Mouse (Mus musculus): ENCODE measurements around the gene Sash1. TPM values are rescaled to one million over a fixed set of nuclear protein-coding genes. Genes with fewer than 3 reads are reported as not detected.

Sash1 gene
- polyA plus RNA-seq, 1 experiment from 2014 or later = 1.7 TPM

GRCm38 (mm10) chr10:8813984-8814578 lies 71.8 kb downstream of the Sash1 start:
- WGBS = 58% methylated on average over 18 of the region's 18 CpGs
- no peak overlapping the region for H3K27ac ChIP-seq (ENCODE audit: low read depth, low read length)
- H3K4me2 ChIP-seq = no peak overlapping the region
- H3K27me3 ChIP-seq (replicated peaks; ENCODE audit: control insufficient read depth, insufficient read depth, low read length) = no peaks in the 10 kb centered on the region
- no peak for DNase-seq (ENCODE audit: low spot score)
- H3K36me3 ChIP-seq (ENCODE audit: control insufficient read depth, insufficient read depth, low read length) = no peaks in the 10 kb centered on the region
- H3K4me3 ChIP-seq (ENCODE audit: low read depth, low read length) = no peak overlapping the region
- H3K9me3 ChIP-seq (ENCODE audit: control insufficient read depth, low read length) = no peaks in the 10 kb centered on the region
- no peaks in the 10 kb centered on the region for H3K4me1 ChIP-seq (replicated peaks; ENCODE audit: control insufficient read depth, insufficient read depth, low read length)
- no peak for ATAC-seq (replicated peaks; ENCODE audit: low FRiP score)
- no peak overlapping the region for H3K9ac ChIP-seq (ENCODE audit: low read depth, low read length)

GRCm38 (mm10) chr10:8813259-8813658 lies 72.6 kb downstream of the Sash1 start:
- H3K27ac ChIP-seq (ENCODE audit: low read depth, low read length) = no peak overlapping the region
- no peak for ATAC-seq (replicated peaks; ENCODE audit: low FRiP score)
- no peaks in the 10 kb centered on the region for H3K9me3 ChIP-seq (ENCODE audit: control insufficient read depth, low read length)
- H3K36me3 ChIP-seq (ENCODE audit: control insufficient read depth, insufficient read depth, low read length) = no peaks in the 10 kb centered on the region
- 94% methylated on average over 14 of the region's 14 CpGs for WGBS
- H3K9ac ChIP-seq (ENCODE audit: low read depth, low read length) = no peak overlapping the region
- no peaks in the 10 kb centered on the region for H3K27me3 ChIP-seq (replicated peaks; ENCODE audit: control insufficient read depth, insufficient read depth, low read length)
- no peak for DNase-seq (ENCODE audit: low spot score)
- H3K4me1 ChIP-seq (replicated peaks; ENCODE audit: control insufficient read depth, insufficient read depth, low read length) = no peaks in the 10 kb centered on the region
- H3K4me3 ChIP-seq (ENCODE audit: low read depth, low read length) = no peak overlapping the region
- H3K4me2 ChIP-seq = no peak overlapping the region

- WGBS = 84% methylated on average over 8 of the region's 8 CpGs
- H3K4me2 ChIP-seq = no peak overlapping the region
- H3K9me3 ChIP-seq (ENCODE audit: control insufficient read depth, low read length) = no peaks in the 10 kb centered on the region
- H3K4me3 ChIP-seq (ENCODE audit: low read depth, low read length) = no peak overlapping the region
- H3K36me3 ChIP-seq (ENCODE audit: control insufficient read depth, insufficient read depth, low read length) = no peaks in the 10 kb centered on the region
- ATAC-seq (replicated peaks; ENCODE audit: low FRiP score) = no peak
- H3K27me3 ChIP-seq (replicated peaks; ENCODE audit: control insufficient read depth, insufficient read depth, low read length) = no peaks in the 10 kb centered on the region
- H3K4me1 ChIP-seq (replicated peaks; ENCODE audit: control insufficient read depth, insufficient read depth, low read length) = no peaks in the 10 kb centered on the region
- H3K9ac ChIP-seq (ENCODE audit: low read depth, low read length) = no peak overlapping the region
- no peak overlapping the region for H3K27ac ChIP-seq (ENCODE audit: low read depth, low read length)
- DNase-seq (ENCODE audit: low spot score) = no peak
These were observed 73.1 kb downstream of the Sash1 start for GRCm38 (mm10) chr10:8812807-8813206.

- no peak for ATAC-seq (replicated peaks; ENCODE audit: low FRiP score)
- Histone ChIP-seq H3K27me3 (replicated peaks; ENCODE audit: control insufficient read depth, insufficient read depth, low read length) (no peaks in the 10 kb centered on the region), H3K9ac (ENCODE audit: low read depth, low read length) (no peak overlapping the region), H3K4me1 (replicated peaks; ENCODE audit: control insufficient read depth, insufficient read depth, low read length) (no peaks in the 10 kb centered on the region), H3K4me3 (ENCODE audit: low read depth, low read length) (no peak overlapping the region), H3K9me3 (ENCODE audit: control insufficient read depth, low read length) (no peaks in the 10 kb centered on the region), H3K27ac (ENCODE audit: low read depth, low read length) (no peak overlapping the region), H3K4me2 (no peak overlapping the region), H3K36me3 (ENCODE audit: control insufficient read depth, insufficient read depth, low read length) (no peaks in the 10 kb centered on the region)
- no peak for DNase-seq (ENCODE audit: low spot score)
- 83% methylated on average over 4 of the region's 4 CpGs for WGBS
These were observed 74.4 kb downstream of the Sash1 start for GRCm38 (mm10) chr10:8811261-8812039.

GRCm38 (mm10) chr10:8810496-8810895 lies 75.4 kb downstream of the Sash1 start:
- ATAC-seq (replicated peaks; ENCODE audit: low FRiP score) = no peak
- Histone ChIP-seq H3K4me1 (replicated peaks; ENCODE audit: control insufficient read depth, insufficient read depth, low read length) (no peaks in the 10 kb centered on the region), H3K9ac (ENCODE audit: low read depth, low read length) (no peak overlapping the region), H3K27ac (ENCODE audit: low read depth, low read length) (no peak overlapping the region), H3K27me3 (replicated peaks; ENCODE audit: control insufficient read depth, insufficient read depth, low read length) (no peaks in the 10 kb centered on the region), H3K36me3 (ENCODE audit: control insufficient read depth, insufficient read depth, low read length) (no peaks in the 10 kb centered on the region), H3K9me3 (ENCODE audit: control insufficient read depth, low read length) (no peaks in the 10 kb centered on the region), H3K4me3 (ENCODE audit: low read depth, low read length) (no peak overlapping the region), H3K4me2 (no peak overlapping the region)
- 82% methylated on average over 7 of the region's 7 CpGs for WGBS
- no peak for DNase-seq (ENCODE audit: low spot score)

- H3K9ac ChIP-seq (ENCODE audit: low read depth, low read length) = no peak overlapping the region
- 83% methylated on average over 10 of the region's 10 CpGs for WGBS
- no peak for ATAC-seq (replicated peaks; ENCODE audit: low FRiP score)
These were observed 77.5 kb downstream of the Sash1 start for GRCm38 (mm10) chr10:8808383-8808782.

GRCm38 (mm10) chr10:8807581-8807980 lies 78.3 kb downstream of the Sash1 start:
- WGBS = 84% methylated on average over 9 of the region's 9 CpGs
- Histone ChIP-seq H3K4me1 (replicated peaks; ENCODE audit: control insufficient read depth, insufficient read depth, low read length) (peaks cover 8% of the 10 kb centered on the region), H3K4me2 (no peak overlapping the region), H3K27me3 (replicated peaks; ENCODE audit: control insufficient read depth, insufficient read depth, low read length) (no peaks in the 10 kb centered on the region), H3K9me3 (ENCODE audit: control insufficient read depth, low read length) (no peaks in the 10 kb centered on the region), H3K9ac (ENCODE audit: low read depth, low read length) (no peak overlapping the region), H3K4me3 (ENCODE audit: low read depth, low read length) (no peak overlapping the region), H3K36me3 (ENCODE audit: control insufficient read depth, insufficient read depth, low read length) (no peaks in the 10 kb centered on the region), H3K27ac (ENCODE audit: low read depth, low read length) (no peak overlapping the region)
- no peak for ATAC-seq (replicated peaks; ENCODE audit: low FRiP score)
- DNase-seq (ENCODE audit: low spot score) = no peak

More at GRCm38 (mm10) chr10:8808383-8808782, 77.5 kb downstream of the Sash1 start:
- no peaks in the 10 kb centered on the region for H3K9me3 ChIP-seq (ENCODE audit: control insufficient read depth, low read length)
- DNase-seq (ENCODE audit: low spot score) = no peak
- H3K27ac ChIP-seq (ENCODE audit: low read depth, low read length) = no peak overlapping the region
- H3K27me3 ChIP-seq (replicated peaks; ENCODE audit: control insufficient read depth, insufficient read depth, low read length) = no peaks in the 10 kb centered on the region
- H3K36me3 ChIP-seq (ENCODE audit: control insufficient read depth, insufficient read depth, low read length) = no peaks in the 10 kb centered on the region
- H3K4me2 ChIP-seq = no peak overlapping the region
- H3K4me3 ChIP-seq (ENCODE audit: low read depth, low read length) = no peak overlapping the region
- peaks cover 8% of the 10 kb centered on the region for H3K4me1 ChIP-seq (replicated peaks; ENCODE audit: control insufficient read depth, insufficient read depth, low read length)

- WGBS = 75% methylated on average over 3 of the region's 3 CpGs
- H3K27me3 ChIP-seq (replicated peaks; ENCODE audit: control insufficient read depth, insufficient read depth, low read length) = no peaks in the 10 kb centered on the region
- H3K27ac ChIP-seq (ENCODE audit: low read depth, low read length) = no peak overlapping the region
- DNase-seq (ENCODE audit: low spot score) (no peak), ATAC-seq (replicated peaks; ENCODE audit: low FRiP score) (no peak)
- no peak overlapping the region for H3K4me3 ChIP-seq (ENCODE audit: low read depth, low read length)
- no peak overlapping the region for H3K4me2 ChIP-seq
- peaks cover 19% of the 10 kb centered on the region for H3K4me1 ChIP-seq (replicated peaks; ENCODE audit: control insufficient read depth, insufficient read depth, low read length)
- H3K9me3 ChIP-seq (ENCODE audit: control insufficient read depth, low read length) = no peaks in the 10 kb centered on the region
- no peak overlapping the region for H3K9ac ChIP-seq (ENCODE audit: low read depth, low read length)
- H3K36me3 ChIP-seq (ENCODE audit: control insufficient read depth, insufficient read depth, low read length) = no peaks in the 10 kb centered on the region
These were observed 80.5 kb downstream of the Sash1 start for GRCm38 (mm10) chr10:8805402-8805801.

- Histone ChIP-seq H3K27ac (ENCODE audit: low read depth, low read length) (no peak overlapping the region), H3K9me3 (ENCODE audit: control insufficient read depth, low read length) (no peaks in the 10 kb centered on the region), H3K9ac (ENCODE audit: low read depth, low read length) (no peak overlapping the region), H3K4me1 (replicated peaks; ENCODE audit: control insufficient read depth, insufficient read depth, low read length) (peaks cover 19% of the 10 kb centered on the region), H3K4me2 (no peak overlapping the region), H3K4me3 (ENCODE audit: low read depth, low read length) (no peak overlapping the region), H3K27me3 (replicated peaks; ENCODE audit: control insufficient read depth, insufficient read depth, low read length) (no peaks in the 10 kb centered on the region), H3K36me3 (ENCODE audit: control insufficient read depth, insufficient read depth, low read length) (no peaks in the 10 kb centered on the region)
- ATAC-seq (replicated peaks; ENCODE audit: low FRiP score) = no peak
- DNase-seq (ENCODE audit: low spot score) = no peak
- 52% methylated on average over 8 of the region's 8 CpGs for WGBS
These were observed 81.6 kb downstream of the Sash1 start for GRCm38 (mm10) chr10:8804292-8804691.

Data from liver, embryonic 11.5 days (tissue).